Mouse (Mus musculus) layer of hippocampus, adult 9-11 months (tissue): ENCODE results near the gene Olfr1094.

Source experiments
- DNase-seq: peaks from one replicate; pipeline ENCODE4 v3.0.0; 2022

Gene Olfr1094

GRCm38 (mm10) chr2:86824363-86824762 is at the start of gene Olfr1094:
TSS of gene Olfr1094 (plus strand) at chr2:86824663.
- DNase-seq, result no peak

GRCm38 (mm10) chr2:86782179-86782578 is 42.3 kb upstream of the Olfr1094 start, which contains the start of gene Olfr1093:
TSS of gene Olfr1093 (plus strand) at chr2:86782479.
- DNase-seq, result no peak

GRCm38 (mm10) chr2:86809918-86810317 is 14.5 kb upstream of the Olfr1094 start, which contains the start of gene Olfr141:
TSS of gene Olfr141 (minus strand) at chr2:86810018.
- no peak for DNase-seq

GRCm38 (mm10) chr2:86851596-86851995 is 27.1 kb downstream of the Olfr1094 start, which contains the start of gene Olfr1095:
TSS of gene Olfr1095 (minus strand) at chr2:86851696.
- DNase-seq, result no peak

GRCm38 (mm10) chr2:86874702-86875101 is 50.2 kb downstream of the Olfr1094 start, which contains the start of gene Gm13723:
TSS of gene Gm13723 (minus strand) at chr2:86874802.
- no peak for DNase-seq
